Mouse (Mus musculus) cerebellum, adult 2 months (tissue): ENCODE data around the gene Slc9a6.

Source experiments
- CTCF ChIP-seq: fragments of 200-500 bp; IDR thresholded peaks from 2 replicates; pipeline ENCODE4 v1.5.1; 2011; ENCODE audit warnings: low read depth, mild to moderate bottlenecking, control low read depth, low read length, moderate library complexity, borderline replicate concordance; ENCODE audit not compliant: insufficient read depth
- POLR2A ChIP-seq: fragments of 200-500 bp; IDR thresholded peaks from 2 replicates; pipeline ENCODE4 v1.6.1; 2011; ENCODE audit warnings: low read length, control low read depth, borderline replicate concordance; ENCODE audit not compliant: insufficient read depth

DNA sequence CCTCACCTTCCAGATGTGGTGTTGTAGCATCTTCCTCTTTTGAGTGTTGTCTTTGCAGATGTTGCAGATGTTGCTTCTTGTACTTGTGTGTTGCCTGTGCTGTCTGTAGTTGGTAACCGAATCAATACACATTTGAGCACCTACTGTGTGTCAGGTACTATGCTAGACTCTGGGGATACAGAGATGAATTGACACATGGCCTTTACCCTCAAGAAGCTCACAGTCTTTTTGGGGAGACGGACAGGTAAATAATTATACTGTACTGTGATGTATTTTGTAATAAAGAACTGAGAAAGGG, 40.7 kb downstream of the Slc9a6 start:
- no peak for TF ChIP-seq CTCF
- TF ChIP-seq POLR2A: no peak
